Mouse (Mus musculus): ENCODE data around the gene Srpk1. TPM values are rescaled to one million over a fixed set of nuclear protein-coding genes. Genes with fewer than 3 reads are reported as not detected.

Gene Srpk1
- polyA plus RNA-seq, 1 experiment from 2014 or later, result 96.3 TPM

- H3K9me3 ChIP-seq (replicated peaks), result no peaks in the 10 kb centered on the region
- H3K36me3 ChIP-seq, result peaks cover 95% of the 10 kb centered on the region
- H3K27me3 ChIP-seq, result no peaks in the 10 kb centered on the region
- 56% methylated on average over 9 of the region's 9 CpGs for WGBS
- peaks cover 6% of the 10 kb centered on the region; the same call in 1 of the 2 replicates for H3K4me1 ChIP-seq
- H3K27ac ChIP-seq, result no peak overlapping the region
- H3K9ac ChIP-seq, result no peak overlapping the region
- H3K4me2 ChIP-seq, result no peak overlapping the region
- no peak overlapping the region for H3K4me3 ChIP-seq (replicated peaks)
- no peak for ATAC-seq (replicated peaks; ENCODE audit: low FRiP score)
These were observed 20.8 kb downstream of the Srpk1 start for GRCm38 (mm10) chr17:28601557-28602250.

DNA sequence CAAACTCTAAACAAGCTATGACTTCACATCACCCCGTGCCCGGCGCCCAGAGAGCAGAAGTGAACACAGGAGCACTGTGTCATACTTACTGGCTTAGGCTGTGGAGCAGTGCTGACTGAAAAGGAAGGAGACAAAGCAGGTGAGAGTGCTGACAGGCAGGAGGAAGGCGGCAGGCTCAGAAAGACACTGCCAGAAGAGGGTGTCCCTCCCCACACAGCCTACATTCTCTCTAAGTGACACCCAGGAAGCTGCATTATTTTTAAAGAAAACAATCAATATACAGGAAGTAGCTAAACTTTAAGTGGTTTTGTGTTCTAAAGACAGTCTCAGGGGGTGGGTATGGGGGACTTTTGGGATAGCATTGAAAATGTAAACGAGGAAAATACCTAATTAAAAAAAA is 21.7 kb downstream of the Srpk1 start:
- no peaks in the 10 kb centered on the region for H3K27me3 ChIP-seq
- H3K4me3 ChIP-seq (replicated peaks), result no peak overlapping the region
- H3K4me2 ChIP-seq, result no peak overlapping the region
- no peaks in the 10 kb centered on the region for H3K9me3 ChIP-seq (replicated peaks)
- H3K4me1 ChIP-seq, result peaks cover 6% of the 10 kb centered on the region; the same call in 1 of the 2 replicates
- no peak overlapping the region for H3K27ac ChIP-seq
- no peak overlapping the region for H3K9ac ChIP-seq
- H3K36me3 ChIP-seq, result peaks cover 95% of the 10 kb centered on the region
- no peak for ATAC-seq (replicated peaks; ENCODE audit: low FRiP score)
- 91% methylated on average over 5 of the region's 5 CpGs for WGBS

DNA sequence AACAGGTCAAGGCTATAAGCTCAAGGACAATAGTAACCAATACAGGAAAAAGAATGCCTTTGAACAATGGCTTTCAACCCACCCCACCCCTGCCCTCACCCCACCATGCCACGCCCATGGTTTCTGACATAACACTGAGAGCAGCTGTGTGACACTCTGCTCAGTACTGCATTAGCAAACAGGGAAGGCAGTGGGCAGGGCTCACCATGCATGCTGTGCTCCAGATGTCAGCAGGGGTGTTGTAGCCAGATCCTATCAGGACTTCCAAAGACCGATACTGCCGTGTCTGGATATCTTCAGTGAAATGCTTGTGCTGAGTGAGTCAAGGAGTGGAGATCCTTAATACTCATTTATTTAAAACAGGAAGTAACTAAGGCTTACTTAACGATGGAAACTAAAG is 28.5 kb downstream of the Srpk1 start:
- Histone ChIP-seq H3K27ac (no peak overlapping the region), H3K4me2 (no peak overlapping the region), H3K9me3 (replicated peaks) (no peaks in the 10 kb centered on the region), H3K4me1 (no peaks in the 10 kb centered on the region), H3K27me3 (no peaks in the 10 kb centered on the region), H3K9ac (no peak overlapping the region), H3K4me3 (replicated peaks) (no peak overlapping the region), H3K36me3 (peaks cover 92% of the 10 kb centered on the region)
- no peak for ATAC-seq (replicated peaks; ENCODE audit: low FRiP score)
- WGBS, result 70% methylated on average over 4 of the region's 4 CpGs

DNA sequence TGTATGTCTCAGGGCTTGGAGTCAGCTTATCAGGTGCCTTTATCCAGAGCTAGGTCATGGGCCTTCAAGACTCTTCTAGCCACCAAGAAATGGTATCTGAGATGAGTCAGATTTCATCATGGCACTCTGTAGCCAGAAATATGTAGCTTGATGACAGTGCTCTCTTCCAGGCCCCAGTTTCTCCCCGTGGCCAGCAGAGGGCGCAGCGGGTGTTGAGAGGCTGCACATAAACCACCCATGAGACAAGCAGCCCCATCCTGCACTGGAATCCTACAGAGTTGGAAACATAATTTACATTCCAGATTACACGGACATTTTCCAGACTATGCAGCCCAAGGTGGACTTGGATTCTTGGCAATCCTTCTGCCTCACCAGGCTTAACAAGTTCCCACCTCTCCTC is 29.5 kb downstream of the Srpk1 start:
- H3K4me1 ChIP-seq, result no peaks in the 10 kb centered on the region
- no peak overlapping the region for H3K4me2 ChIP-seq
- no peak for ATAC-seq (replicated peaks; ENCODE audit: low FRiP score)
- no peak overlapping the region for H3K27ac ChIP-seq
- H3K4me3 ChIP-seq (replicated peaks), result no peak overlapping the region
- peaks cover 93% of the 10 kb centered on the region for H3K36me3 ChIP-seq
- no peak overlapping the region for H3K9ac ChIP-seq
- no peaks in the 10 kb centered on the region for H3K9me3 ChIP-seq (replicated peaks)
- no peaks in the 10 kb centered on the region for H3K27me3 ChIP-seq
- WGBS, result 20% methylated on average over 4 of the region's 4 CpGs

DNA sequence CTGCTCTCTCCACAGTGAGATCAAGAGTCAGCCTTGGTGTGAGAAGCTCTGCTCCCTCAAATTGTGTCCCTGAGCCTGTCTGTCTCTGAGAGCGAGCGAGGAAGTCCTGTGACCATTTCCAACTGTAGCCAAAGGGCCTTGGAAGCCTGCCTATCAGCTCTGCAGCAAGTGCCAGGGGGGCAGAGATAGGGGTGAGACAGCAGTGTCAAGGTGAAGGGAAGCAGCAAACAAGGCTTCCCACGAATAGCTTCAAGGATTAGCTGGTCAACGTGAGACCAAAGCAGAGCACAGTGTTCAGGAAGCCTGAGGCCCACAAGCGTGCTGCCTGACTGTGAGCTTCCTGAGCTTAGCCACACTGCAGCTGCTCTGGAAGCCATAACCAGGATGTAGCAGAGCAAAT is 31.0 kb downstream of the Srpk1 start:
- Histone ChIP-seq H3K4me3 (replicated peaks) (no peak overlapping the region), H3K4me1 (no peaks in the 10 kb centered on the region), H3K4me2 (no peak overlapping the region), H3K9ac (no peak overlapping the region), H3K27me3 (no peaks in the 10 kb centered on the region), H3K9me3 (replicated peaks) (no peaks in the 10 kb centered on the region), H3K27ac (no peak overlapping the region), H3K36me3 (peaks cover 91% of the 10 kb centered on the region)
- no peak for ATAC-seq (replicated peaks; ENCODE audit: low FRiP score)
- 92% methylated on average over 5 of the region's 5 CpGs for WGBS

GRCm38 (mm10) chr17:28590596-28590995 is 31.9 kb downstream of the Srpk1 start:
- no peak for ATAC-seq (replicated peaks; ENCODE audit: low FRiP score)
- no peak overlapping the region for H3K4me3 ChIP-seq (replicated peaks)
- H3K4me1 ChIP-seq, result no peaks in the 10 kb centered on the region
- 80% methylated on average over 3 of the region's 3 CpGs for WGBS
- no peak overlapping the region for H3K4me2 ChIP-seq
- no peaks in the 10 kb centered on the region for H3K9me3 ChIP-seq (replicated peaks)
- peaks cover 83% of the 10 kb centered on the region for H3K36me3 ChIP-seq
- no peaks in the 10 kb centered on the region for H3K27me3 ChIP-seq
- no peak overlapping the region for H3K27ac ChIP-seq
- no peak overlapping the region for H3K9ac ChIP-seq

- Histone ChIP-seq H3K9me3 (replicated peaks) (no peaks in the 10 kb centered on the region), H3K27ac (no peak overlapping the region), H3K36me3 (peaks cover 68% of the 10 kb centered on the region), H3K4me2 (no peak overlapping the region), H3K4me3 (replicated peaks) (no peak overlapping the region), H3K9ac (no peak overlapping the region), H3K4me1 (no peaks in the 10 kb centered on the region), H3K27me3 (no peaks in the 10 kb centered on the region)
- ATAC-seq (replicated peaks; ENCODE audit: low FRiP score), result no peak
- 59% methylated on average over 2 of the region's 2 CpGs for WGBS
These were observed 33.9 kb downstream of the Srpk1 start for GRCm38 (mm10) chr17:28588591-28588990.

DNA sequence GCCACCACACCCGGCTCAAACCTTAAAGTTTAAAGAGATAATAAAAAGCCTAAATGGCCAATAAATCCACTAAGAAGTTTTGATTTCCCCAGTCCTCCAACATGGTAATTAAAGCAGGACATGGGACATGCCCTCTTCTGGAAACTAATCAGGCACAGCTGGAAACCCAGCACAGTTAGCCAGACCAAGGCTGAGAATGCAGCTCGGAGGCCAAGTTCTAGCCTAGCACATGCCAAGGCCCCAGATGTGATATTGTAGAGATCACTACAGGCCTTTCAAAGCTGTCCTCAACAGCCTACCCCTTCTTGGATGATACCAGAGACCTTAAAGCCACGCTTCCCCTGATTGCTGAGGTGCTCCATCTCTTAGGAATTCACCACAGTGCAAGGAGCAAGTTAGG is 36.0 kb downstream of the Srpk1 start:
- Histone ChIP-seq H3K4me3 (replicated peaks) (no peak overlapping the region), H3K27me3 (no peaks in the 10 kb centered on the region), H3K4me1 (no peaks in the 10 kb centered on the region), H3K9me3 (replicated peaks) (no peaks in the 10 kb centered on the region), H3K4me2 (no peak overlapping the region), H3K27ac (no peak overlapping the region), H3K9ac (no peak overlapping the region), H3K36me3 (peaks cover 47% of the 10 kb centered on the region)
- ATAC-seq (replicated peaks; ENCODE audit: low FRiP score), result no peak
- 70% methylated on average over 3 of the region's 3 CpGs for WGBS

DNA sequence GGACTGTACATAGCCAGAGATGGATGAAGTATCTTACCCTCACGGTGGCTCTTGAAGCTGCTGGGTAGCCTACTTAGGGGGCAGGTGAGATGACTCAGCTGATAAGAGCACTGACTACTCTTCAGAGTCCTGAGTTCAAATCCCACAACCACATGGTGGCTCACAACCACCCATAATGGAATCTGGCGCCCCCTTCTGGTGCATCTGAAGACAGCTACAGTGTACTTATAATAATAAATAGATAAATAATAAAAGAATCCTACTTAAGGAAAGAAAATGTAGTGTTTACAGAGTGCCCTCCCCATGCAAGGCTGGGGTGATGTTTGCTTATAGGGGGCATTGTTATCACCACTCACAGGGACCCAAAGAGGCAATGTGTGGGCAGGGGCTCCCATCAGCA is 41.5 kb downstream of the Srpk1 start:
- no peak overlapping the region for H3K4me3 ChIP-seq (replicated peaks)
- H3K9ac ChIP-seq, result no peak overlapping the region
- no peaks in the 10 kb centered on the region for H3K9me3 ChIP-seq (replicated peaks)
- H3K4me1 ChIP-seq, result peaks cover 4% of the 10 kb centered on the region; the same call in 1 of the 2 replicates
- 57% methylated on average over 2 of the region's 2 CpGs for WGBS
- H3K27me3 ChIP-seq, result no peaks in the 10 kb centered on the region
- H3K27ac ChIP-seq, result no peak overlapping the region
- ATAC-seq (replicated peaks; ENCODE audit: low FRiP score), result no peak
- no peak overlapping the region for H3K4me2 ChIP-seq
- H3K36me3 ChIP-seq, result no peaks in the 10 kb centered on the region

DNA sequence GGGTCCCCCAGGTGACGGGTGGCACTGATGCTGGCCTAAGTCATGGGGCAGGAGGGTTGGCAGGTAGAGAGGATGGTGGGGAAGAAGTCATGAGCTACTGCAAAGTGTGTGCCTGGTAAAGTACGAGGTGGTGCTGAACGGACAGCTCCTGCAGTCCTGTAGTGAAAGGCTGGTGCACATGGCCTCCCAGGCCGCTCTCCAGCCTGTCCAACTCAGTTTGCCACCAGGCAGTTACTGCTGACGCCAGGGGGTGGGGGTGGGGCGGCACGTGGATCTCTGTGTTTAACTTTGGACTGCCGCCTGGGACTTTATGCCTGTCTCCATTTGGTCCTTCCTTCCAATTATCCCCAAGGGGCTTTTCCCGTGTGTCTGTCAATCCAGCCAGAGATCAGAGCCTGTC is 42.1 kb downstream of the Srpk1 start:
- no peak for ATAC-seq (replicated peaks; ENCODE audit: low FRiP score)
- Histone ChIP-seq H3K4me2 (no peak overlapping the region), H3K27ac (no peak overlapping the region), H3K36me3 (no peaks in the 10 kb centered on the region), H3K9ac (no peak overlapping the region), H3K4me3 (replicated peaks) (no peak overlapping the region), H3K4me1 (peaks cover 11% of the 10 kb centered on the region), H3K27me3 (no peaks in the 10 kb centered on the region), H3K9me3 (replicated peaks) (no peaks in the 10 kb centered on the region)
- WGBS, result under 1% methylated on average over 9 of the region's 9 CpGs

GRCm38 (mm10) chr17:28575244-28576125 is 47.0 kb downstream of the Srpk1 start, which contains the start of gene Lhfpl5:
Gene Lhfpl5 (plus strand): TSS chr17:28575641.
- H3K9me3 ChIP-seq (replicated peaks), result no peaks in the 10 kb centered on the region
- H3K9ac ChIP-seq, result no peak within 1 kb of the TSS
- peak within 1 kb of the TSS; percentile 65 for H3K4me2 ChIP-seq
- ATAC-seq (replicated peaks; ENCODE audit: low FRiP score), result peak; percentile 89
- no peaks in the 10 kb centered on the region for H3K36me3 ChIP-seq
- peaks cover 11% of the 10 kb centered on the region for H3K4me1 ChIP-seq
- no peaks in the 10 kb centered on the region for H3K27me3 ChIP-seq
- WGBS, result 16% methylated on average over 50 of the region's 50 CpGs
- peak within 1 kb of the TSS; percentile 32 for H3K4me3 ChIP-seq (replicated peaks)
- no peak within 1 kb of the TSS for H3K27ac ChIP-seq

DNA sequence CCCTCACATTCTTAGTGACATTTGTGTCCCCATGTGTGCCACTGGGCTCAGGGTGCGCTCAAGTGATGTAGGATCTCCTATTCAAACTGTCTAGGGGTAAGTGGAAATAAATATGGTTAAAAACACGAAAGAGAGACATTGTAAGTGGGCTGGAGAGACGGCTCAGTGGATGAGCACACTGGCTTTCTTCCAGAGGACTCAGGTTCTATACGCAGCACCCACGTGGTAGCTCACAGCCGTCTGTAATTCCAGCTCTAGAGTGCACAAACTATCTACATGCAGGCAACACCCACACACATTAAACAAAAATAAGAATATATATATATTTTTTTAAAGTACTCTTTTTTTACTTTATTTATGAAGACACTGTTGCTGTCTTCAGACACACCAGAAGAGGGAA is 49.6 kb downstream of the Srpk1 start:
- Histone ChIP-seq H3K4me3 (replicated peaks) (no peak overlapping the region), H3K9me3 (replicated peaks) (no peaks in the 10 kb centered on the region), H3K4me1 (peaks cover 11% of the 10 kb centered on the region), H3K9ac (no peak overlapping the region), H3K4me2 (no peak overlapping the region), H3K27ac (no peak overlapping the region), H3K36me3 (no peaks in the 10 kb centered on the region), H3K27me3 (no peaks in the 10 kb centered on the region)
- 78% methylated on average over 6 of the region's 6 CpGs for WGBS
- no peak for ATAC-seq (replicated peaks; ENCODE audit: low FRiP score)

Data from kidney, embryonic 15.5 days (tissue).